Mouse (Mus musculus): ENCODE data around the gene Txnrd3. TPM values are rescaled to one million over a fixed set of nuclear protein-coding genes. Genes with fewer than 3 reads are reported as not detected.

Gene Txnrd3
- total RNA-seq (2023), result 3.3 TPM

DNA sequence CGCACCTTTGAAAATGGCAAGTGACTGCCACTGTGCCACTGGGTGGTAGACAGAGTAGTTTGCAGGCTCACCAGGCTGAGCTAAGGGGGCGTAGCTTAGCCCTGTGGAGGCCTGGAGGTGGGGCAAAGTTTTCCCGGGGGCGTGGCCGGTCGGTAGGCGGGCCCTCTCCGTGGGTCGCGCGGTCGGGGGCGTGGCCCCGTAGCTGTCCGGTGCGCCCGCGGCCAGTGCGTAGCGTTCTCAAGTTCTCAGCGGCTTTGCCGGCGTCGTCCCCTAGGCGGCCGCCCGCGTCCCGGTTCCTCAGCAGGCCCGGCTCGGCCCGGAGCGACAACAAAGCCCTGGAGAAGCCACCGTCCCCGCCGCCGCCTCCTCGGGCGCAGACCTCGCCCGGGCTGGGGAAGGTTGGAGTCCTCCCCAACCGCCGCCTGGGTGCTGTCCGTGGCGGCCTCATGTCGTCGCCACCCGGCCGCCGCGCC is at the start of gene Txnrd3:
Txnrd3 (plus strand) TSS at position 191 of the 473 bp plus-strand sequence.

DNA sequence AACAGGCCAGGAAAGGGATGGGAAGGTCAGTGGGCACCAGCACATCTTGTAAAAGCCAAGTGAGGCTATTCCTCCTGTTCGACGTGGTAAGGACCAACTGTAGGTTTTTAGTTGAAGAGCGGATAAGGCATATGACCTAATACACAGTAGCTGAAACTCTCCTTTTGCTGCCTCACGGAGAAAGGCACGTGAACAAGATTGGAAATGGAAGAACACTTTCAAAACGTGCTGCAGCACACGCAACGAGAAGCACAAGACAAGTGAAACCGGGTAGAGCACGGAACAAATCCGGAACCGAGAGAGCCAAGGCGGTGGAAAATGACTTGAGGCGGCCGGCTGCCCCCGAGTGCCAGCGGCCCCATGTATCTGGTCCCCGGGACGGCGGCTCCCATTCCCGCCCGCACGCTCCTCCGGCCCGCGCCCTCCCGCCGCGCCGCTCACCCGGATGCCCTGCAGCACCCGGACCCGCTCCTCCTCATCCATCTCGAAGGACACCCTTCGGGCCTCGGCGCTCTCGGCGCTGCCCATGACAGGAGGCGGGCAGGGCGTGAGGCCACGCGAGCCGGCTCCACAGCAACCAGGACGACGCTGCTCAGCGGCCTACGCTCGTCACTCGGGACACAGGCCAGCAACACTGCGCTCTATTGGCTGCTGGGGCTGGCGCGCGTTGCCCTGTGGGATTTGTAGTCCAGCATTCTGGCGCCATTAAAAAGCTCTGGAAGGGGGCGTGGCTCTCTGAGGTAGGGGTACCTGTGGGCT is 48.6 kb upstream of the Txnrd3 start, which contains the start of gene Chchd6:
Chchd6 (minus strand) TSS at position 635 of the 759 bp plus-strand sequence.

DNA sequence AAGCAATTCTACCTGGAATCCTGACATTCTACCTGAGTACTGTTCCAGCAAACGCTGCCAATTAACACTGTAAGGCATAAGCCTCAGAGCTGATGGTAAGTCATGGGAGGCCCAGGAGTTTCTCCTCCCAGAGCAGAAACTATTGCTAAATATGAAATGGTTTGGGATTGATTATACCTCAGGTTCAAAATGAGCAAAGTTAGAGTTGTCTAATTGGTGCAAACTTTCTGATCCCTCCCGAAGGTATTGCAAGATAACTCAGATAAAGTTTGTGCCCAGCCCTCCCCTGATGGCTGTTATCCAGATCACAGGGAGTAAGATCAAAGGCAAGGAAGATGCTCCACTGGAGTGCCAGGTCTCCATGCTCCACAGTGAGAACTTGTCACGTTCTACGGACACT is 63.5 kb downstream of the Txnrd3 start, which contains the start of gene Vmn1r40:
Vmn1r40 (plus strand) TSS at position 301 of the 400 bp plus-strand sequence.

Other genes with a start within 250 kb of the Txnrd3 start
- 2.3 TPM for gene Chchd6, start 48.3 kb upstream of the Txnrd3 start, total RNA-seq (2023)
- gene Vmn1r40, start 63.6 kb downstream of the Txnrd3 start, total RNA-seq (2023), result not detected
- gene Vmn1r41, start 96.8 kb downstream of the Txnrd3 start, total RNA-seq (2023), result not detected
- not detected for gene Vmn1r42, start 232.4 kb downstream of the Txnrd3 start, total RNA-seq (2023)
- not detected for gene Vmn1r43, start 232.4 kb downstream of the Txnrd3 start, total RNA-seq (2023)
- not detected for gene Vmn1r44, start 239.7 kb downstream of the Txnrd3 start, total RNA-seq (2023)

Data from CD4-positive naive resting alpha-beta T cell, adult 76 days (primary cell).